Mouse (Mus musculus): ENCODE results near the gene Eipr1. TPM values are rescaled to one million over a fixed set of nuclear protein-coding genes. Genes with fewer than 3 reads are reported as not detected.

Gene Eipr1
- polyA plus RNA-seq, 1 experiment from 2014 or later, result 27.2 TPM

DNA sequence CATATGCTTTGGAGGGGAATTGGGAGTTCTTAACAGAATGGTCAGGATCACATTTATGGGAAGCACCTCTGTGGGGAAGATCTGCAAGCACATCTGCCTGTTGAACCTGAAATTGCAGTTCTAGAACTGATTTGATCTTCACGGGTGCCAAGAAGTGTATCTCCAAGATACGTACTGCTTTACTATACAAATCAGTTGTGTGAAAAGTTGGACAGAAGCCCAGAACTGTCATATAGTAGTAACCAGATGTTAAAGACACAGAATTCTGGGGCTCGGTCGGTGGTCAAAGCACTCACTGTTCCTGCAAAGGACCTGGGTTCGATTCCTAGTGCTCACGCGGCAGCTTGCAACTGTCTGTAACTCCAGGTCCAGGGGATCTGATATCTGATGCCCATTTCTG lies 87.4 kb downstream of the Eipr1 start:
- Histone ChIP-seq H3K27me3 (ENCODE audit: control insufficient read depth, insufficient read depth, low read length) (no peaks in the 10 kb centered on the region), H3K9me3 (ENCODE audit: control insufficient read depth, low read depth, low read length) (no peaks in the 10 kb centered on the region), H3K4me3 (ENCODE audit: low read depth, low read length) (no peak overlapping the region), H3K4me1 (ENCODE audit: control insufficient read depth, insufficient read depth, low read length) (no peaks in the 10 kb centered on the region), H3K4me2 (replicated peaks; ENCODE audit: low read depth, low read length) (no peak overlapping the region), H3K36me3 (ENCODE audit: control insufficient read depth, insufficient read depth, low read length) (no peaks in the 10 kb centered on the region), H3K27ac (ENCODE audit: low read length) (no peak overlapping the region), H3K9ac (replicated peaks; ENCODE audit: low read depth, low read length) (no peak overlapping the region)
- 60% methylated on average over 7 of the region's 7 CpGs for WGBS
- ATAC-seq (ENCODE audit: insufficient number of reproducible peaks, insufficient read depth, low FRiP score, low read depth), result no peak

DNA sequence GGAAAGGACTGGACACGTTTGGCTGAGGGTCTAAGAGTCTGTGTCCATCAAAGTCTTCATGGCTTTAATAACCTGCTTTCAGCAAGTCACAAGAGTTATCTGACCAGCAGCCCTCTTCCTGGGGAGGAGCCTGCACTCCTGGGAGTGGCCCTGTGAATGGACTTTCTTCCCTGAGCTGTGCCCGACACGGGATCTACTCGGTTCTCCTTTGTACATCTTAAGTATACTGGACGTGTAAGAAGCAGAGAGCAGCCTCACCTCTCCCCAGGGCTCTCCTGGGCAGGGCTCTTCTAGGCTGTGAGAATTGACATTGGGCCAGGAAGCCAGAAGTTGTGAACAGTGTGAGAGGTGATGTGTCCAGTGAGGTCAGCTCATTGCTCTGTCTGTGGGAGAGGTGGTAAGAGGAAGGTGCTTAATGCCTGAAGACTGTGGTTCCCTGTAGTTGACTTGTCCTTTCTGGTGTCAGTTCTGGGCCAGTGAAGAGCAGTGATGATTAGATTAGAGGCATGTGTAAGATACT lies 89.6 kb downstream of the Eipr1 start:
- Histone ChIP-seq H3K27ac (ENCODE audit: low read length) (no peak overlapping the region), H3K36me3 (ENCODE audit: control insufficient read depth, insufficient read depth, low read length) (no peaks in the 10 kb centered on the region), H3K4me1 (ENCODE audit: control insufficient read depth, insufficient read depth, low read length) (no peaks in the 10 kb centered on the region), H3K4me2 (replicated peaks; ENCODE audit: low read depth, low read length) (no peak overlapping the region), H3K9me3 (ENCODE audit: control insufficient read depth, low read depth, low read length) (no peaks in the 10 kb centered on the region), H3K27me3 (ENCODE audit: control insufficient read depth, insufficient read depth, low read length) (no peaks in the 10 kb centered on the region), H3K9ac (replicated peaks; ENCODE audit: low read depth, low read length) (no peak overlapping the region), H3K4me3 (ENCODE audit: low read depth, low read length) (no peak overlapping the region)
- 79% methylated on average over 5 of the region's 5 CpGs for WGBS
- ATAC-seq (ENCODE audit: insufficient number of reproducible peaks, insufficient read depth, low FRiP score, low read depth), result no peak

DNA sequence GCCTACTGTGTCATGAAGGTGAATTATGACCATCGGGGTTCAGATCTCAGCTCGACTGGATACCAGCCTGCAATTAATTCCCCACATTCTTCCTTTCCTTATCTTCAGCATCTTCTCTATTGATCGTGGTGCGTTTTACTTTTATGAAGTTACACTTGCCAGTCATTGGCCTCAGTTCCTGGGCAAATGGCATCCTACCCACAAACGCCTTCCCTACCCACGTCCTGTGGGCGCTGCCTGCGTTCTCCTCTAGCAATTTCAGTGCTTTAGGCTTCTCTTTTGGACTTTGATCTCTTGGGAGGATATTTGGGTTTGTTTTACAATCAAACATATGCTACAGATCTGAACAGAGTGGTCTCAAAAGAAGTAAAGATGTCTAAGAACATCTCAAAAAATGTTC lies 94.2 kb downstream of the Eipr1 start:
- Histone ChIP-seq H3K27ac (ENCODE audit: low read length) (no peak overlapping the region), H3K4me2 (replicated peaks; ENCODE audit: low read depth, low read length) (no peak overlapping the region), H3K9me3 (ENCODE audit: control insufficient read depth, low read depth, low read length) (no peaks in the 10 kb centered on the region), H3K27me3 (ENCODE audit: control insufficient read depth, insufficient read depth, low read length) (no peaks in the 10 kb centered on the region), H3K9ac (replicated peaks; ENCODE audit: low read depth, low read length) (no peak overlapping the region), H3K36me3 (ENCODE audit: control insufficient read depth, insufficient read depth, low read length) (no peaks in the 10 kb centered on the region), H3K4me1 (ENCODE audit: control insufficient read depth, insufficient read depth, low read length) (no peaks in the 10 kb centered on the region), H3K4me3 (ENCODE audit: low read depth, low read length) (no peak overlapping the region)
- WGBS, result 78% methylated on average over 8 of the region's 8 CpGs
- ATAC-seq (ENCODE audit: insufficient number of reproducible peaks, insufficient read depth, low FRiP score, low read depth), result no peak

DNA sequence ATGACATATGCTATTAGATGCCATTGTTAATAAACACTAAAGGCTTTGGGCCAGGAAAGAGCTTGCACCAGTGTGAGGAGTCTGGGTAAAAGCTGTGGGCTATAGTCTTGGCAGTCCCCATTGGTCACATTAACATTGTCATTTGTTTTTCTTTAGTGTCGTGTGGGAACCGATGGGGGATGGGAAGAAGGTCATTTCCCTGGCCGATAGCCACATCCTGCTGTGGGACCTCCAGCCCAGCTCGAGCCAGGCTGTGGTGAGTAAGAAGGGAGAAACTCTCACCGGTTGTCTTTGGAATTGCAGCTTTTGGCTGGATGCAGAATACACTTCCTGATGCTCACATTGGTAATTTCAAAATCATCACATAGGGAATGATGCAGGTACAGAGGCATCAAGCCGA lies 95.8 kb downstream of the Eipr1 start:
- Histone ChIP-seq H3K36me3 (ENCODE audit: control insufficient read depth, insufficient read depth, low read length) (no peaks in the 10 kb centered on the region), H3K27ac (ENCODE audit: low read length) (no peak overlapping the region), H3K4me1 (ENCODE audit: control insufficient read depth, insufficient read depth, low read length) (no peaks in the 10 kb centered on the region), H3K4me2 (replicated peaks; ENCODE audit: low read depth, low read length) (no peak overlapping the region), H3K4me3 (ENCODE audit: low read depth, low read length) (no peak overlapping the region), H3K9ac (replicated peaks; ENCODE audit: low read depth, low read length) (no peak overlapping the region), H3K9me3 (ENCODE audit: control insufficient read depth, low read depth, low read length) (no peaks in the 10 kb centered on the region), H3K27me3 (ENCODE audit: control insufficient read depth, insufficient read depth, low read length) (no peaks in the 10 kb centered on the region)
- 74% methylated on average over 6 of the region's 6 CpGs for WGBS
- no peak for ATAC-seq (ENCODE audit: insufficient number of reproducible peaks, insufficient read depth, low FRiP score, low read depth)

DNA sequence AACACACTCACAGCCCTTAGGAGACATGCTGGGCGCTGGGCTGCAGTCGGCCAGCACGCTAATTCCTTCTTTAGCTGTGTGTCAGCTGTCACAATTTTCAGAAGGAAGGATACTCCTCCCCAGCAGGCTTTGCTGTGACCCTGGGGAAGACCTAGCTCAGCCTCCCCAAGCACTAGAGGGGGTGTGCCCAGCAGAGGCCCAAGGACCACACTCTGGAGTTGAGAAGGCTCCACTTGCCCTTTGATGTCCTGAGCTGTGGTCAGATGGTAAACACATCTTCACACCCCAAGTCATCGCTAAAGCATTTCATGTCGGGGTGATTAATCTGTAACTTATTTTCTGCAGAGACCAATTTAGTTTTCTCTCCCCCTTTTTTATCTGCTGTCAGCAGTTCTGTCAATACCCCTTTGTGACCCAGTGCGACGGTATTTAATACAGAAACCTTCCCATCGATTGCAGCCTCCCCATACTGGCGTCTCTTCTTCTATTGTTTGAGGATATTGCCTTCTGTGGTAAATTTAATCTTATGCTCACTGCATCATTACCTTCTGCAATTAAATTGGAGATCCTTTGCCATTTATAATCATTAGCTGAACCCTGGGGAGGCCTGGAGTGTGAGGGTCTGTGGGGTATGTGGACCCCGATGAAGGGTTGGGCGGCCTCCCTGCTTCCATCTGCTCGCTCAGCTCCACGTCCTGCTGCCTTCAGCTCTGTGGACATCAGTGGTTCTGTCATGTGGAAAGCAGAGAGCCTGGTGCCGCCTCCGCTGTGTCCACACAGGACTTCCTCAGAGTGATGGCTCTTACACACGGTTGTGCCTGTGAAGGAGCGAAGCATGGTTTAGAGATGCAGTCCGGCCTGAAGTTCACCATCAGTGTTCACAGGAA lies 97.4 kb downstream of the Eipr1 start:
- no peak overlapping the region for H3K4me3 ChIP-seq (ENCODE audit: low read depth, low read length)
- H3K27me3 ChIP-seq (ENCODE audit: control insufficient read depth, insufficient read depth, low read length), result no peaks in the 10 kb centered on the region
- no peak overlapping the region for H3K27ac ChIP-seq (ENCODE audit: low read length)
- H3K9ac ChIP-seq (replicated peaks; ENCODE audit: low read depth, low read length), result no peak overlapping the region
- 65% methylated on average over 18 of the region's 18 CpGs for WGBS
- H3K4me2 ChIP-seq (replicated peaks; ENCODE audit: low read depth, low read length), result no peak overlapping the region
- no peaks in the 10 kb centered on the region for H3K9me3 ChIP-seq (ENCODE audit: control insufficient read depth, low read depth, low read length)
- no peak for ATAC-seq (ENCODE audit: insufficient number of reproducible peaks, insufficient read depth, low FRiP score, low read depth)
- H3K4me1 ChIP-seq (ENCODE audit: control insufficient read depth, insufficient read depth, low read length), result no peaks in the 10 kb centered on the region
- H3K36me3 ChIP-seq (ENCODE audit: control insufficient read depth, insufficient read depth, low read length), result no peaks in the 10 kb centered on the region

DNA sequence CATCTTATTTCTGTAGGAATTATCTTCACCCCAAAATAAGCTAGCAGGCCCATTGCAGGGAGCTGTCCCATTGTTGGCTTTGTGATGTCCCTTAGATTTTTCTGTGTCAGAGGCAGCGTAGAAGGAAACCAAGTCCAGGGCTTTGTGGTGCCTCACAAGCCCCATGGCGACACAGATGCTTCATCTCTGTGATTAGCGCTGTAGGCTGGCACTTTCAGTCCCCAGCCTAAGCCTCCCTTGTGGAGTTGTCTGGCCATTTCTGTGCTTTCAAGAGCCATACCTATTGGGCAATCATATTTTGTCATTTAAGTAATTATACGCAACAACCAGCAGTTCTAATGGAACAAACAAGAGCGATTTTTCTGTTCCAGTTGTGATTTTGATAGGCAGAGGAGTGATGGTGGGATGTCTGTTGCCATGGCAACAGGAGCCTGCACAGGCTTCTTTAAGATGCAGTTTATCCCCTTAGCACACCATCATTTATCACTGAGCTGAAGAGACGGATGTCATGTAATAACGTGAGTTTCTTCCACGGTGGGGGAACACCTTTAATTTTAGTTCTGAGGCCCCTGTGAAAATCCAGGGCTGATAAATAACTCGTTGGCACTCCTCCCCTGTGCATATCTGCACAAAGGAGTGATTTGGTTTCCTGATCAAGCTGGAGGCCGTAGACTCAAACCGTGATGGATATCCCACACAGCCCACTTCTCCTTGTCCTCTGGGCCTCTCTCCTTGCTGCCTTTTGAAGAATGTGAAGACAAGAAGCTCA lies 108.1 kb downstream of the Eipr1 start:
- WGBS, result 63% methylated on average over 11 of the region's 11 CpGs
- no peak for ATAC-seq (ENCODE audit: insufficient number of reproducible peaks, insufficient read depth, low FRiP score, low read depth)
- H3K4me2 ChIP-seq (replicated peaks; ENCODE audit: low read depth, low read length), result no peak overlapping the region
- H3K36me3 ChIP-seq (ENCODE audit: control insufficient read depth, insufficient read depth, low read length), result no peaks in the 10 kb centered on the region
- no peak overlapping the region for H3K27ac ChIP-seq (ENCODE audit: low read length)
- H3K9me3 ChIP-seq (ENCODE audit: control insufficient read depth, low read depth, low read length), result no peaks in the 10 kb centered on the region
- H3K9ac ChIP-seq (replicated peaks; ENCODE audit: low read depth, low read length), result no peak overlapping the region
- no peak overlapping the region for H3K4me3 ChIP-seq (ENCODE audit: low read depth, low read length)
- H3K27me3 ChIP-seq (ENCODE audit: control insufficient read depth, insufficient read depth, low read length), result no peaks in the 10 kb centered on the region
- H3K4me1 ChIP-seq (ENCODE audit: control insufficient read depth, insufficient read depth, low read length), result peaks cover 7% of the 10 kb centered on the region; the same call in 1 of the 2 replicates

DNA sequence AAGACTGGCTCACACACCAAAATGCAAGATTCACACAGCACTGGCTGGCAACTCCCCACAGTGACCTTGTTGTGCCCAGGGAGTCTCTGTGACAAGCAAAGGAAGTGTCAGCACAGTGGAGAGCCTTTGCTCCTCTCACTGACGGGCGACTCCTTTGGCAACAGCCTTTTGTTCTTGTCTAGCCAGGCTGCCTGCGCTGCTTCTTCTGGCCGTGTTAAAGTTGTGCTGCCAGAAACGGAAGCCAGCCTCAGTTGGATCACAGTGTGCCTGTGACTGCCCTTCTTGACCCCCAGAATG lies 108.6 kb downstream of the Eipr1 start:
- 58% methylated on average over 5 of the region's 5 CpGs for WGBS

DNA sequence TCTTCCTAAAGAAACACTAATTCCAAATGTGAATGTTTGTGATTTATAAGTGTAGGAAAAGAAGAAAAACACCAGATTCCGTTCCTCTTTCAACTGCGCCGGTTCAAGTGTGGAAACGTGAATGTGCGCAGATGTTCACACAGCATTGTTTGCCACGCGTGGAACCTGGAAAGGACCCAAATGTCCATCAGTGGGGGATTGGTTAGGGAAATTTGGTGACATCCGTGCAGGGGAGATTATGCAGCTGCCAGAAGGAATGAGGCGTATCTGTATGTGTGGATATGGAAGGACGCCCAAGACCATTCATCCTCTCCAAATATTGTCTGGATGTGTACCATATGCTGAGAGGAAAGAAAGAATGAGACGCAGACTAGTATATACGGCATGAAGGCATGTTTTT lies 111.7 kb downstream of the Eipr1 start:
- ATAC-seq (ENCODE audit: insufficient number of reproducible peaks, insufficient read depth, low FRiP score, low read depth), result peak; percentile 88; the same call in 1 of the 2 replicates
- H3K4me1 ChIP-seq (ENCODE audit: control insufficient read depth, insufficient read depth, low read length), result peaks cover 7% of the 10 kb centered on the region; the same call in 1 of the 2 replicates
- peak overlapping the region; percentile 55; the same call in 1 of the 2 replicates for H3K27ac ChIP-seq (ENCODE audit: low read length)
- no peaks in the 10 kb centered on the region for H3K9me3 ChIP-seq (ENCODE audit: control insufficient read depth, low read depth, low read length)
- H3K36me3 ChIP-seq (ENCODE audit: control insufficient read depth, insufficient read depth, low read length), result no peaks in the 10 kb centered on the region
- no peak overlapping the region for H3K4me2 ChIP-seq (replicated peaks; ENCODE audit: low read depth, low read length)
- H3K27me3 ChIP-seq (ENCODE audit: control insufficient read depth, insufficient read depth, low read length), result no peaks in the 10 kb centered on the region
- H3K4me3 ChIP-seq (ENCODE audit: low read depth, low read length), result no peak overlapping the region
- no peak overlapping the region for H3K9ac ChIP-seq (replicated peaks; ENCODE audit: low read depth, low read length)
- WGBS, result 52% methylated on average over 12 of the region's 12 CpGs

More for the DNA sequence above, 108.6 kb downstream of the Eipr1 start:
- no peak overlapping the region for H3K4me3 ChIP-seq (ENCODE audit: low read depth, low read length)
- H3K4me1 ChIP-seq (ENCODE audit: control insufficient read depth, insufficient read depth, low read length), result peaks cover 7% of the 10 kb centered on the region; the same call in 1 of the 2 replicates
- no peak for ATAC-seq (ENCODE audit: insufficient number of reproducible peaks, insufficient read depth, low FRiP score, low read depth)
- H3K9me3 ChIP-seq (ENCODE audit: control insufficient read depth, low read depth, low read length), result no peaks in the 10 kb centered on the region
- no peaks in the 10 kb centered on the region for H3K27me3 ChIP-seq (ENCODE audit: control insufficient read depth, insufficient read depth, low read length)
- H3K36me3 ChIP-seq (ENCODE audit: control insufficient read depth, insufficient read depth, low read length), result no peaks in the 10 kb centered on the region
- no peak overlapping the region for H3K9ac ChIP-seq (replicated peaks; ENCODE audit: low read depth, low read length)
- H3K4me2 ChIP-seq (replicated peaks; ENCODE audit: low read depth, low read length), result no peak overlapping the region
- no peak overlapping the region for H3K27ac ChIP-seq (ENCODE audit: low read length)

Data from stomach, embryonic 14.5 days (tissue).